Mouse (Mus musculus) cerebellum, adult 8-10 months (tissue): ENCODE measurements around the gene Mas1.

ENCODE experiments used
- DNase-seq: peaks from one replicate; pipeline ENCODE4 v3.0.0; 2022

Mas1 gene

GRCm38 (mm10) chr17:12872275-12873028 is 4.5 kb upstream of the Mas1 start:
- DNase-seq, result peak; percentile 24

GRCm38 (mm10) chr17:12868640-12869039 is 697 bp upstream of the Mas1 start:
- DNase-seq, result no peak

GRCm38 (mm10) chr17:12866853-12867252 is 1.1 kb downstream of the Mas1 start:
- DNase-seq, result no peak

GRCm38 (mm10) chr17:12865407-12865806 is 2.5 kb downstream of the Mas1 start:
- no peak for DNase-seq

GRCm38 (mm10) chr17:12864111-12864510 is 3.8 kb downstream of the Mas1 start:
- no peak for DNase-seq

- no peak for DNase-seq
Measured at GRCm38 (mm10) chr17:12859006-12859520, 8.9 kb downstream of the Mas1 start.

GRCm38 (mm10) chr17:12858072-12858471 is 9.9 kb downstream of the Mas1 start:
- DNase-seq, result no peak

- DNase-seq, result no peak
Measured at GRCm38 (mm10) chr17:12857395-12857794, 10.5 kb downstream of the Mas1 start.

- no peak for DNase-seq
Measured at GRCm38 (mm10) chr17:12854386-12854785, 13.6 kb downstream of the Mas1 start.

- no peak for DNase-seq
Measured at GRCm38 (mm10) chr17:12853821-12854220, 14.1 kb downstream of the Mas1 start.

GRCm38 (mm10) chr17:12851689-12852088 is 16.3 kb downstream of the Mas1 start:
- DNase-seq, result no peak

GRCm38 (mm10) chr17:12849778-12850382 is 18.1 kb downstream of the Mas1 start:
- no peak for DNase-seq

GRCm38 (mm10) chr17:12847736-12848135 is 20.2 kb downstream of the Mas1 start:
- DNase-seq, result no peak

GRCm38 (mm10) chr17:12846474-12846873 is 21.5 kb downstream of the Mas1 start:
- DNase-seq, result no peak

- no peak for DNase-seq
Measured at GRCm38 (mm10) chr17:12845862-12846261, 22.1 kb downstream of the Mas1 start.

GRCm38 (mm10) chr17:12844540-12844939 is 23.4 kb downstream of the Mas1 start:
- DNase-seq, result no peak

- no peak for DNase-seq
Measured at GRCm38 (mm10) chr17:12843826-12844225, 24.1 kb downstream of the Mas1 start.

- DNase-seq, result peak; percentile 38
Measured at GRCm38 (mm10) chr17:12839475-12840267, 28.3 kb downstream of the Mas1 start.

- DNase-seq, result no peak
Measured at GRCm38 (mm10) chr17:12835738-12836137, 32.2 kb downstream of the Mas1 start.

- no peak for DNase-seq
Measured at GRCm38 (mm10) chr17:12834826-12835225, 33.1 kb downstream of the Mas1 start.

- no peak for DNase-seq
Measured at GRCm38 (mm10) chr17:12834317-12834716, 33.6 kb downstream of the Mas1 start.

GRCm38 (mm10) chr17:12832657-12833056 is 35.3 kb downstream of the Mas1 start:
- DNase-seq, result no peak

- peak; percentile 72 for DNase-seq
Measured at GRCm38 (mm10) chr17:12832231-12832630, 35.7 kb downstream of the Mas1 start.

- DNase-seq, result peak; percentile 39
Measured at GRCm38 (mm10) chr17:12830351-12830750, 37.6 kb downstream of the Mas1 start.
